Mouse (Mus musculus) layer of hippocampus, postnatal 14 days (tissue): ENCODE results near the gene Rxra. TPM values are rescaled to one million over a fixed set of nuclear protein-coding genes. Genes with fewer than 3 reads are reported as not detected.

ENCODE experiments used
- DNase-seq, 2 experiments: peaks; one replicate each; pipeline ENCODE4 v3.0.0; 2021 to 2022; ENCODE audit warnings: low spot score in 2 of 2, mixed read lengths in 1 of 2
- total RNA-seq, 2 experiments: library from RNA; stranded (reverse); gene quantifications; 2 replicates each; pipeline ENCODE4 v1.2.3; 2021

Gene Rxra
- total RNA-seq, 2 experiments from 2014 or later, result 19.4 to 21.0 TPM

DNA sequence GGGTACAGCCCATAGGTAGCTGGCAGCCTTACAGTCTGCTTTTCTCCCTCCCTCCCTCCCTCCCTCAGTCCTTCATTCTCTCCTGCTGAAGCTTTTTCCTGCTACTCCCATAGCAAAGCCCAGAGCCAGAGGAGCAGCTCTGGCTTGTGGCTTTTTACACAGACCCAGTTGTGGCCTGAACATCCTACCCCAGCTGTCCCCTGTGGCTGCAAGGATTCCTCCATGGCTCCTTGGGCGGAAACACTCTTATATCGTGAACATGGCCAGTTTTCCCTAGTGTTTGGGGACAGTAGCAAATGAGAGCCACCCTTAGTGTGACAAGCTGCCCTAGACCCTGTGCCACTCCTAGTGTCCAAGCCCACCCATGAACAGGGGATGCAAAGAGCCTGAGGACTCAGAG lies 58.6 kb downstream of the Rxra start:
- no peak for DNase-seq

DNA sequence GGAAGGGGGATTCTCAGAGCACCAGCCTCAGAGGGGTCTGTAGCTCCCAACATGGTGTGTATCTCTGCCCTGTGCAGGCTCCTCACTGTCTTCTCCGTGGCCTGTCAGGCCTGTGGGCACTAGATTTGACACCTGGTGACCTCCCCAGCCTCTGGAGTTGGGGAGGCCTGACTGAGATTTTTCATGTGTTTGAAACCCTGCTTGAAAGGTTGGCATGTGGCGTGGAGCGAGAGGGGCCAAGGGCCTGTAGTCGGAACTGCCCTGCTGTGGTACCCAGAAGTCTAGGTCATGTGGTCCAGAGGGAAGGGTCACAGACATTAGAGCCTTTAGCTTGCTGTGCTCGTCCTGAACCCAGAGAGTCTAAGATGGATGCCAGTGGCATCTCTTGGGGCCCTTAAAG lies 60.6 kb downstream of the Rxra start:
- no peak for DNase-seq

DNA sequence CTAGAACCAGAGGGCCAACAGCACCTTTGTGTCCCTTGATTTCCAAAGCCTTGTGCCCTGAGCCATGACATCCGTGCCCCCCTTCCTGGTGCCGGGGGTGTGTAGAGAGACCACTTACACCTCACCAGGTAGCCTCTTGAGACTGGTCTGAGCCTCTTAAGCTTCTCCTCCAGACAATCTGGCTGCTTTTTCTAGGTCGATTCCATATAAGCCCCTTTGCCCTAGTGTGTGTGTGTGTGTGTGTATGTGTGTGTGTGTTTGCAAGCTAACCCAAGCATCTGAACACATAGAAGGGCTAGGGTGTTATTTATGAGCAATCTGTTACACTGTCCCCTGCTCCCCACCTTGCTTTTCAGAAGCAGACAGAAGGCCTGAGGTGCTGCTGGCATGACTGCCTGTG lies 62.2 kb downstream of the Rxra start:
- no peak for DNase-seq

DNA sequence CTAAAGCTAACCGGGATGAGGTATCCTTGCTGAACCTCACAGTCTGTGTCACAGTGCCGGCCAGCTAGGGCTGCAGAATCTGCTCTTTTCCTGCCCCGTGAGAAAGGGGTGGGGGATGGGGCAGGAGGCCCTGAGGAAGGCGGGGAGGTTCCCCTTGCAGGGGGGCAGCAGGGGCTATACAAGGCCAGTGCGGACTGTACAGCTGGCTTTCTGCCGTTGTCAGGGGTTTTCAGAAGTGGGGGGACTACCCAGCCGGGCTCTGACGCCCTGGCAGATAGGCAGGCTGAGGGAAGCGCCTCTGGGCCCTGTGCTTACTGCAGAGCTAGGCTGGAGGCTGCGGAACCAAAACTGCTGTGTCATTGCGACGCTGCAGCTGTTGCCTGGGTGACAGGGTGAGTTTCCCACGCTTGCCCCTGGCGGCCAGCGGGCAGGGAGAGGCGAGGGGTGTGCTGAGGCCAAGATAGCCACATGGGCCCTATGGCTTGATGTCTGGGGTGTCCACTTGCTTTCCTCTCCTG lies 63.9 kb downstream of the Rxra start:
- peak; percentile 80 for DNase-seq

DNA sequence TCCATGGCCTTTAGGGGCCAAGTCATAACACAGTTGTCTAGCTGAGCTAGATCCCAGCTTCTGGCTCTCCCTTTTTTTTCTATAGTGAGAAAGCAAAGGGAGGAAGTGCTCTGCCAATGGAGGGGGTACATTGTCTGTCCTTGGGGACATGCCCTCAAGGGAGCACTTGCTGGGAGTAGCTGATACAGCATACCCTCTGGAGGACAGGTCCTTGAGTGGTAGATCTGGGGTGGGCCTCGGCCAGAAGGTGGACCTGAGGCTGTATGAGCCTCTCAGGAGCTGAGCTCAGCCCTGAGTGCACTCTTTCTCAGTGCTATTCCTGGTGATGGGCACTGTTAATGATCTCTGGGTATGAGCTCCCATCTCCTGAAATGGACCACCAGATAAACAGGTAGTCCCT lies 66.9 kb downstream of the Rxra start:
- DNase-seq, result no peak

DNA sequence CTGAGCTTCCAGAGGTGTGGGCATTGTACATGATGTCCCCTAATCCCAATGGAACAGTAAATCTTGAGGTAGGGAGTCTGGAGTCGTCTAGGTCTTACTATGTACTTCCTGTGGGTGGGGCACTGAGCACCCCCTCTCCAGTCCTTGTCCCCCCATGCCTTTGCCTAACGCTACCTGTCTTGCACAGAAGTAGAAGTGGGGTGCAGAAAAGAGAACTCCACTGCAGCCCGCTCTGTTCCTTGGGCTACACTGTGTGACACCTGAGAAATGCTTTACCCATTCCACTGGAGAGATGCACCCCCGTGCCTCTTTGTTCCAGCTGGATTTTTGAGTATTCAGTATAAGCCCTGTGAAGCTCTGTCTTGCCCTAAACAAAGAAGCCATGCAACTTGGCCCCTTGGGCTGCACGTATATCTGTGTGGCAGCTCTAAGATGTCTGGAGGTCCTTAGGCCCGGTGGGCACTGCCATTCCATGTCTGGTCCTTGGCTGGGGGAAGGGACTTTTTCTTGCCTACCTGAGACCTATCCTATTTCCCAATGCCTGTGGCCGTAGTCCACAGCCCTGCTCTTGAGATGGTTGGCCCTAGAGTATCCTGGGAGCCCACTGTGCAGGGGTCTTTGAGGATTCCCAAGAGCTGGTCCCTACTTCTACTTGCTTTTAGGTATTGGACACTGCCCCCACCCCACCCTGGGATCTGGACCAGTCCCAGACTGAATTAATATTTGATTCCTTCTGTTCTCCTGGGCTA lies 67.8 kb downstream of the Rxra start:
- no peak for DNase-seq

DNA sequence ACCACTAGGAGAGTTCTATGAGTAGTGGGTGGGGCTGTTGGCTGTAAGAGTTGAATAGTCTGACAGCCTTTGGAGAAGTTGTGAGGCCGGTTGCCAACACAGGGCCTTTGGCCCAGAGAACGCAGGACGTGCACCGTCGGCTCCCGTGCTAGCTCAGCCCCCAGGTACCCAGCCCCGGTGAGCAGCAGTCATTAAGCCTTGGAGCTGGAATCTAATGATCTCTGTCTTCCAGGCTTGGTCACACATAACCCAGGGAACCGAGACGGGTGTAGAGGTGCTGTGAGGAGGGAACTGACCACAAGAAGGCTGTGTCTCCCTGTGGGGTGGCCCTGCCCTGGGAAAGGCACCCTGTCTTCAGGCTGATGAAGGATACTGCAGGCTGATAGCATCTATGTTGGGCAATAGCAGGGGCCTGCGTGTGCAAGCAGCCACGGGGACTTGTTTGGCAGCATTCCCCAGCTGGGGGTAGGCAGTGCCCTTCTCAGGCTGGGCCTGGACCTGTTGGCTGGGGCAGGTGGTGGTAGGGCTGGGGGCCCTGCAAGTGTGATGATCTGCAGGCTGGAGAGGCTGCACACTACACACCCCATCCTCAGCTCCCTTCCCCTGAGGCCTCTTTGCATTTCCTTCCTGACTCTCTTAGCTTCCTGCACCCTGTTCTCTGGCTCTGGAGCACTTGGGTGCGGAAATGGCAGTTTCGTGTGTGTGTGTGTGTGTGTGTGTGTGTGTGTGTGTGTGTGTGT lies 68.5 kb downstream of the Rxra start:
- no peak for DNase-seq

DNA sequence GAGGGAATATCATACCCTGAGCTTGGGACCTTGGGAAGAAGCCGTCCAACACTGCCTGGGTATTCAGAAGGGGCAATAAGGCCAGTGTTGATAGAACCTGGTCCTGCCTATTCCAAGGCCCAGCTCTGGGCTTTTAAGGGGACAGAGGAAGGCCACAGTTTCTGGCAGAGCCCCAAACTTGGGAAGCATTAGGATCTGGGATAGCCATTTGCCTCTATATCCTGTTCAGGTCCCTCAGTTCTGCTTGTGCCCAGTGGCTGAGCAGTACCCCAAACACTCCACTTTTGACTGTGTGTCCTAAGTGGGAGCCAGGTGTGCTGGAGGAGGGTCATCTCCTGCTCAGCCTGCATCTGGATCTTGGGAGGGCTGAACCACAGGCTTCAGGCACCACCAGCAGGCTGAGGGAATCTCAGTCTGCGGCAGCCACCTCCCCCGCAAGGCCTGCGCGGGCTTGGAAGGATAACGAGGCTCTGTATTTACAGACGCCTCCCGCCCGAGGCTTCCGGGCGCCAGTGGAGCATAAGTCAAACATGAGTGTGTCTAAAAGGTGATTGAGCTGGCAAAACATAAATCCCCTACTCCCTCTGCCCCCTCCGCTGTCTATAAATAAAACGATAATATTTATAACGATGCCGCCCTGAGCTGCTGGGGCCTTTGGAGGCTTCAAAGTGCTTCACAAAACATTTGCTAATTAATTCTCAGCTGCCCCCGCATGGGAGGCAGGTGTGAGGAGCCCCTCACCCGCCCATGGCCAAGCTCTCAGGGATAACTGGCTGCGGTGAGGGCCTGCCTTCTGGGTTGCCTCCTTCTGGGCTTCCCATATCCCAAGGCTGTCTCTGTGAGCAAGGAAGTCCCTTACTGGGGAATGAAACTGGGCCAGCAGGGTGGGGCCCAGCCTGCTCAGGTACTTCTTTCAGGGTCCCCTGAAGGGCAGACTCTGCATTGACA lies 69.7 kb downstream of the Rxra start:
- no peak for DNase-seq

DNA sequence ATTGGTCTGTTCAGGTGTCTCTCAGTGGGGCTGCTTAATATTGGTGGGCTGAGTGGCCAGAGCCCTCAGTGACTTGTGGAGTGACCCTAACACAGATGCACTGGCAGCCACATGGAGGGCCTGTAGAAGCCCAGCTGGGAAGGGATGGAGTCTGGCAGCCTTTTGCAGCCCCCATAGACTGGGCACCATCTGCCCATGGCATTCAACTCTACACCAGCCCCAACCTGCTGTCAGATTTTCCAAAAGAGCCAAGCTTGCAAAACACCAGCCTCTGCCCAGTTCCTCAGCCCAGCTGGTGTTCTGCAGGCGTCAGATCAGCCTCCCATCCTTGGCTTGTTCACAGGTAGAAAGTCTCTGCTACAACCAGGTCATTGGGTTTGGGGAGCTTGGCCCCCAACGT lies 70.6 kb downstream of the Rxra start:
- DNase-seq, result peak in 1 of 2 experiments; percentile 45

DNA sequence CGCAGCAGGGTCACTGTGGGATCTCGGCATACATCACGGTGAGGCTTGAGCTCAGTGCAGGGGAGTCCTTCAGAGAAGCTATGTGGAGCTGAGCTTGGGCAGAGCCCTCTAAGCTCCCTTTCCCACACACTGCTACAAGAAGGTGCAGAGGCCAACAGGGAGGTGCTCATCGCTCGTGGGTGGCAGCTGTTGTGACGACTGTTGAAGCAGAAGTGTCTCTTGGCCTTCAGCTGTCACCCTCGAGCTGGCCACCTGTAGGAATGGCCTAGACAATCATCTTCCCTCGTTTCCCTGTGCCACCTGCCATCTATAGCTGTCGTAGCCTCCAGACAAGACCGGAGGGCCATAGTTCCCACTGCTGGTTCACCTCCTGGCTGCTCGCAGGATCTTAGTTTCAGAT lies 72.7 kb downstream of the Rxra start:
- DNase-seq, result no peak

DNA sequence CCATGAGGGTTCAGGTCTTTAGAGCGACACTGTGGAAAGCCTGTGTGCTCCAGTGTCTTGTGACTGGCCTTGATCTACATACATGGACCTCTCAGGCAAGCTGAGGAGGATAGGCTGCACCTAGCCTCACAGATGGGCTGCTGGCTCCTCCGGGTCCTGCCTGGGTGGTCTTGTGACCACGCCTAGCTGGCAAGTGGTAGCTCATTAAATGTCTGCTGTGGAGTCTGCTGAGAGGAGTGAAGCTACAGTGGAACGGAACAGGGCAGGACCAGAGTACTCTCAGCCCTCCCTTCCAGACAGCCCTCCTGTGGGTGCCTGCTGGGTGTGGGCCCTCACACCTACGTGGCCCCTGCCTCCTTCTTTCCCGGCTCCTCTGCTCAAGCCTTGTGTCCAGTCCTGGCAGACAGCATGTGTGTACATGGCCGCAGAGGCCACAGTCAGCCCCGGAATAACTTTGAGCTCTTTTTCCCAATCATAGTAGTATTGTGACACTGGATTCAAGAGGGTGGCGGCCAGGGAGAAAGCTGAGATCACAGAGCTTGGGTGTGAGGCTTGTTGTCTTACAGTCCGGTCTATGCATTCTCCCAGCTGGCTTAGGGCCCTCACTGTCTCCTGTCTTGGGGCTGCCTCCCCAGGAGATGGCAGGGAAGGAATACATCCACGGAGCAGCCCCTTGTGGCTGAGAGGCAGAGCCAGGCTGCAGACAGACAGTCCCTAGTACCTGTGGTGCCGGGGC lies 74.3 kb downstream of the Rxra start:
- DNase-seq, result no peak

DNA sequence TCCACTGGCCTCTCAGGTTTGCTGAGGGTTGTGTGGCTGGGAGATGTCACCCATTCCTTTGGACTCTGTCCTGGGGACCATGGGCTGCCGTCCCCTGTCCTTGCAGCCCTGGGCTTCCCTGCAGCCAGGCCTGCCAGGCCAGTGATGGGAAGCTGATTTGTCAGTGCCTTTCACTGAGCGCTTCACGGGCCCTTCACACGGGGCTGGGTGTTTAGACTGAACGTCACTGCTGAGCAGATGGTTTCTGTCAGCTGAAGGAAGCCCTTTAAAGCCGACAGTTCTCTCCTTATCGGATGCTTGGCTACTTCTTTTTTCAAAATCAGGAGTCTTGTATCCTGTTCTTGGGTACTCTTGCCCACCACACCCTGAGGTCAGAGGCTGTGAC lies 74.9 kb downstream of the Rxra start:
- DNase-seq, result no peak

DNA sequence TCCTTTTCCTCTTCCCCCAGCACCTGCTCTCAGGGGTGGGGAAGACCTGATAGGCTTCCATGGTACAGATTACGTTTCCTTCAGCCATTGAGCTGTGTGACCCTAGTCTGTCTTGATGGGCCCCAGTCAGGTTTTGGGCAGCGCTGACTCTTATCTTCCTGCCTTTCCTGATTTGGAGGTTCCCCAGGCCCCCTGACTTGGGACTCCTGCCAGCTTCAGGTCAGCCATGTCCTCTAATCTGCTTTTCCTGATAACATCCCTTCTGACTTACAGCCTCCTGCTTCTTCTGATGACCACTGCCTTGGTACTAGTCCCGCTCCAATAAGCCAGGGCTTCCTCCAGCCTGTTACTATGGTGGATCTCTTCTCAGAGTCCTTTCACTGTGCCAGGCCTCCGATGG lies 75.6 kb downstream of the Rxra start:
- DNase-seq, result no peak

DNA sequence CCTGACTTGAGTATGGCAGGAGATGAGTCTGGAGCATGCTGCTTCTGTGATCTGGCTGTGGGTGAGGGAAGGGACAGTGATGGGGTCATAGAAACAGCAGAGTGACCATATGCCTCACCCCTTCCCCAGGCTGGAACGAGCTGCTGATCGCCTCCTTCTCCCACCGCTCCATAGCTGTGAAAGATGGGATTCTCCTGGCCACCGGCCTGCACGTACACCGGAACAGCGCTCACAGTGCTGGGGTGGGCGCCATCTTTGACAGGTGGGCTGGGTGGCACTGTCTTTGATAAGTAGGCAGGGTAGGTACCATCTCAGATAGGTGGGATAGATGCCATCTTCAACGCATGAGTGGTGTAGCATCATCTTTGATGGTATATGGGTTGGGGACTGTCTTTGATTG lies 77.9 kb downstream of the Rxra start:
- DNase-seq, result no peak

DNA sequence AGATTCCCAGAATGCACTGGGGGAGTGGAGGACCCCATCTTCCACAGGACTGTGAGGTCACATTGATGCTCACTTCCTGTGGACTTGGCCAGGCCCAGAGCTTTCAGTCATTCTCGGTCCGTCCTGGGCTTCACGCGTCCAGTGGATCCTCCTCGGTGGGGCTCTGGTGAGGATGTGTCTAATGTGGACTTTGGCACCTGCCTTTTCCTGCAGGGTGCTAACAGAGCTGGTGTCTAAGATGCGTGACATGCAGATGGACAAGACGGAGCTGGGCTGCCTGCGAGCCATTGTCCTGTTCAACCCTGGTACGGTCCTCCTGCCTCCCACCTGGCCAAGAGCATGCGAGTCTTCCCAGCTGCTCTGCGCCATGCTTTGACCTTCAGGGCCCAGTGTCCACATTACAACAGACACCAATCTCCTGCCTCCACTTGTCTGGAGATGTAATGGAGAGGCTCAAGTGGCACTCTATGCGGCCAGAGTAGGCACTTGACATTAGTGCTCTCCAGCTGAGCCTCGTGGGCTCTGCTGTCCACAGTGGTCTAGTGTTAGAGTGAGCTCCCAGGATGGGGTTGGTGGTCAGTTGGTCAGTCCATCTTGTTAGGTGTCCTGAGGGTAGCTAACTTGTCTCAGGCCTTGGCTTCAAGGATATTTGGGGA lies 79.9 kb downstream of the Rxra start:
- DNase-seq, result no peak

DNA sequence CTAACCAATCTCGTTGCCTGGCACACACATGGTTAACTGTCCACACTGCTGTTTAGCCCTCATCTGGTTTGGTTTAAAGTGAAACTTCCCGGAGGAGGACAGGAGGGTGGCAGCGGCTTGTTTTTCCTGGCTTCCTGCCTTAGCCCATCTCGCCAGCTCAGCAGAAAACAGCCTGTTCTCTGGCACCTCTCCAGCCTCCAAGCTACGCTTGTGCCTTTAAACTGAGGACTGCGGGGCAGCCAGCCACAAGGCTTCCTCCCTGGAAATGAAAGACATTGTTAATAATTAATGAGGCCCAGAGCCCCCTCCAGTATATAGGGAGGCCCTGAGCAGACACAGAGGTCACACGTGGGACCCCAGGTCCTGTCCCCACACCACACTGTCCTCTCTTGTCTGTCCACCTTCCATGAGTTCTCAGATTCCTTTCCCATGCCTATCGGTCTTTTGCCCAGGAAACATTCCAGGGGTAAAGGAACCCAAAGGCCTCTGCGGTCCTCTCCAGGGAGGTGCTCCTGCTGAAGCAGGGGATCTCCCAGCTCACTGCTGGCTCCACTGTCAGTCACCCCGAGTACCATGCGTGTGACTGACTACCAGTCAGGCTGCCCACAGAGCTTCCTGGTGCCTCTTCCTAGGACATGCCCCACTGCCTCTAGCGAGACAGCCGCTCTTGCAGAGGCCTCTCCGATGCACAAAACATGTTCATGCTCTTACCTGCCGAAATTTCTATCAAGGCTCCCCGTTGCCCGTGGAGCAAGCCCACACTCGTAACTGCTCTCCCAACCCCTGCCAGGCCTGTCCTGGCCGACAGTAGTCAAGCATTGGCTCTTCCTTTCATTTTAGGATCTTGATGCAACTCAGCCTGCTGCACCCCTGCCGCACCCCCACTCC lies 82.4 kb downstream of the Rxra start:
- DNase-seq, result peak; percentile 92 to 96

DNA sequence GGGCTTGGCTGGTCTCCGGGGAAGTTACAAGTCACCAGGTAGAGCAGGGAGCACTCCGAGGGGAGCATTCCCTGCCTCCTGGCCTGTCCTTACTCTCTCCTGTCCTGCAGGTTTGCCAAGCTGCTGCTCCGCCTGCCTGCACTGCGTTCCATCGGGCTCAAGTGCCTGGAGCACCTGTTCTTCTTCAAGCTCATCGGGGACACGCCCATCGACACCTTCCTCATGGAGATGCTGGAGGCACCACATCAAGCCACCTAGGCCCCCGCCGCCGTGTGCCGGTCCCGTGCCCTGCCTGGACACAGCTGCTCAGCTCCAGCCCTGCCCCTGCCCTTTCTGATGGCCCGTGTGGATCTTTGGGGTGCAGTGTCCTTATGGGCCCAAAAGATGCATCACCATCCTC lies 83.2 kb downstream of the Rxra start:
- DNase-seq, result no peak

DNA sequence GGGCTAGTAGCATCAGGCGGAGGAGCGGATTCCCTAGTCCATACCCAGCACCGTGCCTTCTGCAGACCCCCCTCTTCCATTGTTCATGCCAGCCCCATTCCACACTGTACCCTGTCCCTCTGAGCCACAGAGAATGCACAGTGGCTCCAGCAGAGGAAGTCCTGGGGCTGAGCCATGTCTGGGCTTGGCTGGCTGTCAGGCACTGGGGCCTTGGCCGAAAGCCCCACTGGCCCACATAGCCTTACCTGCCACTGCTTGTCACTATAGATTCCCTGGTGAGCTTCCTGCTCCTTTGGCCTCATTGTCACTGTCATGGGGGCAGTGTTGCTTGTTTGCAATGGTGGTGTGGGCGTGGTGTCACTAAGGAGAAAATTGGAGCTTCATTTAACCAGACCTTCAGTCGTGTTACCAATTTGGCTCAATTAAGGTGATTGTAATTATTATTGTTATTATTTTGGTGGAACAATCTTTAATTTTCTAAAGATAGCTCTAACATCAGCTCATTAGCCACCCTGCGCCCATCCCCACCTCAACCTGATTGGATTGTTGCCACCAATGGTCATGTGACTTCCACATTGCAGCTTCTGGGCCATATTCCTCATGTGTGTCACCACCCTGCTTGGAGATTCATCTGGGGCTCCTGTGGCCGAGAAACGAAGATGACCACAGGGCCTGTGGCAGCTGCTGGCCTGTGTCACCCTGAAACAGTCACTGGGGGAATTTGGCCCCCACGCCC lies 85.2 kb downstream of the Rxra start:
- no peak for DNase-seq

DNA sequence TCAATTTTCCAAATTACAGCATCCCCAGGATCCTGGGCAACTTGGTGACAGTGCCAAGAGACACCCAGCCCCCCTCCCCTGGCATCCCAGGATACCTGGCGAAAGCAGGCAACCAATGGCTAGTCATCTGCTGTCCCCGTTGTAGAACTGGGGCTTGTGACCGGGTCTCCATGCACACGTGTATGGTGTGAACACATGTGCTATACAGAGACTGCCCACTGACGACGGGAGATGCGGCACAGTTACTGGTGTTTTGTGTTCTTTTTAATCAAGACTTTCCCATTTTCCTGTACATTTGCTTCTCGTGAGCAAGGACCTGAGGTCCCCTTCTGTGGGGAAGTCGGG lies 85.7 kb downstream of the Rxra start:
- no peak for DNase-seq
